Mouse (Mus musculus) cerebellum, adult 9-10 months (tissue): ENCODE data around the gene Furin.
"Not testable (repeated sequence)": the region's sequence is repeated elsewhere in the genome, so short reads cannot be mapped to it uniquely, and the experiment has no call there.

Experiments used
- DNase-seq: peaks from one replicate; pipeline ENCODE4 v3.0.0; 2022

Gene Furin

DNA sequence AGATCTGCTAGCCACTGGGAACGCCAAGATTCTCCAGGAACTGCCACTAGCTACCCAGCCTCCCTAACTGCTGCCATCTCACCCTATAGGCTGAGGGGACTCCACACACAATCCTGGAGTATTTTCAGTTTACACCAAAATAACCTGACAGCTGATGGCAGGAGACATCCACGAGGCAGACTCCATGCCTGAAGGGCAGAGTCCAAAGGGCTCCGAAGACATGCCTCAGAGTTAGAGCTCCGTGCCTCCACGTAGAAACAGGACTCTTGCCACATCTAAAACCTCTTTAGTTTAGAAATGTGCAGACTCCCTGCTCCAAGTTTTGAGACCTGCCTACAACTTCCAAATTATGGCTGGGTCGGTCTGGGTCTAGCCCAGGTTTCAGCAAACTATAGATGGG, 4.7 kb downstream of the Furin start:
- DNase-seq, result no peak

GRCm38 (mm10) chr7:80400099-80400498, 5.1 kb downstream of the Furin start:
- DNase-seq, result peak; percentile 84

DNA sequence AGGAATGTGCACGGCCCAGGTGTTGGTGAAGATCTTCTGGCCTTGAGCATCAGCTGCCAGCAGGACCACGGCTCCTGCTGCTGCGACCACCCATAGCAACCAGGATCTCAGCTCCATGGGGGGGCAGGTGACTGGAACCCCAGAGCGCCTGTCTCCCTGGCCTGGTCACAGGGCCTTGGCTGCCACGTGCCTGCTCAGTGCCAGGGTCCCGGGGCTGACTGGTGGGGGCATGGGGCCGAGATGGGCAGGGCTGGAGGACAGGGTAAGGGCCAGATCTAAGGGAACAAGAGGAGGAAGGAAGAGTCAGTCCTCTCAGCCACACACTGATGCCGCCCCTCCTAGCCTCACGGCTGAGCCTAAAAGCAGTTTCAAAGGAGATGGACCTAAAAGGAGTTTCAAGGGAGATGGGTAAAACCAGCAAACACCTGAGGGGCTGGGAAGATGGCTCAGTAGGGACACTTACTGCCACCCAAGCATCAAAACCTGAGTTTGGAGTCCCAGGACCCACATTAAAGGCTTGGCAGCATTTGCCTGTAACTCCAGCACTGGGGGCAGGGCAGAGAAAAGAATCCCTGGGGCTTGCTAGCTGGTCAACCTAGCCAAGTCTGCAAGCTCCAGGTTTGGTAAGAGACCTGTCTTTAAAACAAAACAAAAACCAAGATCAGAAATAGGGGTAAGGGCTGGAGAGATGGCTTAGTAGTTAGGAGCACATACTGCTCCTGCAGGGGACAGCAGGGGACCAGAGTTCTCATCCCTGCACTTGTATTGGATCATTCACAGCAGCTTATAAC, 6.4 kb downstream of the Furin start:
- no peak for DNase-seq

GRCm38 (mm10) chr7:80397986-80398385, 7.2 kb downstream of the Furin start:
- no peak for DNase-seq

DNA sequence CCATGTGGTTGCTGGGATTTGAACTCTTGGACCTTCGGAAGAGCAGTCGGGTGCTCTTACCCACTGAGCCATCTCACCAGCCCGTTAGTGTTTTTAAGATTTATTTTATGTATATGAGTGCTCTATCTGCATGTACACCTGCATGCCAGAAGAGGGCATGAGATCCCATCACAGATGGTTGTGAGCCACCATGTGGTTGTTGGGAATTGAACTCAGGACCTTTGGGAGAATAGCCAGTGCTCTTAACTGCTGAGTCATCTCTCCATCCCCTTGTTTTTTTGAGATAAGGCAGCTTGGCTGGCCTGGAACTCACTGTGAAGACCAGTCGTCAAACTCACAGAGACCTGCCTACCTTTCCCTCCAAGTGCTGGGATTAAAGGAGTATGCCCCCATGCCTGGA, 8.8 kb downstream of the Furin start:
- not testable (repeated sequence) for DNase-seq

DNA sequence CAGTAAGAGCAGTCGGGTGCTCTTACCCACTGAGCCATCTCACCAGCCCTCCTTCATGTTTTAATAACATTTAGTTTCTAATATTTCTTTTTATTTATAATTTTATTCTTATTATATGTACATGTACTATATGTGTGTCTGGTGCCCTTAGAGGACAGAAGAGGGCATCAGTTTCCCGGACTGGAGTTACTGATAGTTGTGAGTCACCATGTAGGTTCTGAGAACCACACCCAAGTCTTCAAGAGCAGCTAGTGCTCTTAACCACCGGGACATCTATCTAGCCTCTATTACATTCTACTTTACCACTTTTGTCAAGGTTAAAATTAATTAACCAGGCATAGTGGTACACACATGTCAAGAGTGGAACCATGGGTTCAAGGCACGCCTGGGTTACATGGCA, 10.6 kb downstream of the Furin start:
- no peak for DNase-seq

DNA sequence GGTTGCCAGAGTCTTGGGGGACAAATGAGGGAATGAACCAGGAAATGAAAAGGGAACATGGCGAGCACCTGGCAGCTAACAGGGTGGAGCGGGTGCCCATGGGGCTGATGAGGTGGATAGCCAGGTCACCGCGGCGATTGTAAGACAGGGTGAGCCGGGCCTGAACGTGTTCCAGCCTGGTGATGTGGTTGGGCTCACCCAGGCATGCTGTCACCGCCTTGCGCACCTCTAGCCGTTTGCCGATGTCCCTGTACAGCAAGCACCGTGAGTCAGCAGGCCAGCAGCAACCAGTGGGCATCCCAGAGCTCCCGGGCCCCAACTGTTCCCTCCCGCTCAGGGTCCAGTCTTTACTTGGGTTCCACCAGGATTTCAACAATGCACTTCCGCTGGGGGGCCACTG, 13.1 kb downstream of the Furin start:
- no peak for DNase-seq

GRCm38 (mm10) chr7:80387633-80388543, 17.3 kb downstream of the Furin start, which contains the start of gene Fes:
Gene Fes, minus strand, starts transcription at chr7:80387946.
- no peak for DNase-seq

- no peak for DNase-seq
These were observed 18.1 kb downstream of the Furin start for GRCm38 (mm10) chr7:80387033-80387632.

- DNase-seq, result peak; percentile 89
These were observed 18.9 kb downstream of the Furin start for GRCm38 (mm10) chr7:80386235-80386930.

GRCm38 (mm10) chr7:80382919-80383318, 22.3 kb downstream of the Furin start:
- no peak for DNase-seq

DNA sequence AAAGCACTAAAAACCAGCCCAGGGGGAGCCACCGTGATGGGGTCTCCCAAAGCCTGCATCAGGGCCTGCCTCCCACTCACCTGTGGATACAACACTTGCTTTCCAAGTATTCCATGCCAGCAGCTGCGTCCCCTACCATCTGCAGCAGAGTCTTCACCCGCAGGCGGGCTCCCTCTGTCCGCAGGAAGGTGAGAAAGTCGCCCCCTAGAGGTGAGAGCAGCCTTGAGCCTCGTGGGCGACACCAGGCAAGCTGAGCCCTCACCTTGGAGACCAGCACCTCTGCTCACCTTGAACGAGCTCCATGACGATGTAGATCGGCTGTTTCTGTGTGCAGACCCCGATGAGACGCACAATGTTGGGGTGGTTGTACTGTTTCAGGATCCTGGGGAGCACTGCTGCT, 25.7 kb downstream of the Furin start:
- DNase-seq, result peak; percentile 51

- DNase-seq, result peak; percentile 90
These were observed 27.8 kb downstream of the Furin start for GRCm38 (mm10) chr7:80377471-80377870.

- no peak for DNase-seq
These were observed 29.0 kb downstream of the Furin start for GRCm38 (mm10) chr7:80376192-80376591.

- no peak for DNase-seq
These were observed 29.7 kb downstream of the Furin start for GRCm38 (mm10) chr7:80375376-80376039.

DNA sequence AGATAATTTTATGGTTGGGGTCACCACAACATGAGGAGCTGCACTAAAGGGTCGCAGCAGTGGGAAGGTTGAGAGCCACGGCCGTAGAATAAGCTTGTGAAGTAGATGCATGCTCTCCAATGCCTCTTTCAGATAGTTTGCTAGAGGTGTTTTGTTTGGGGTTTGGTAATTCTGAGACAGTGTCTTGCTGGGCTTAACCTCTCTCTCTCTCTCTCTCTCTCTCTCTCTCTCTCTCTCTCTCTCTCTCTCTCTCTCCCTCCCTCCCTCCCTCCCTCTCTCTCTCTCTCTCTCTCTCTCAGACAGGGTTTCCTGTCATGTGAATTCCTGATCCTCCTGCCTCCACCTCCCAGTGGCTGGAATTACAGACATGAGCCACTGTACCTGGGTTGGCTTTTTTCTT, 30.5 kb downstream of the Furin start:
- no peak for DNase-seq

- DNase-seq, result no peak
These were observed 31.0 kb downstream of the Furin start for GRCm38 (mm10) chr7:80374280-80374679.

DNA sequence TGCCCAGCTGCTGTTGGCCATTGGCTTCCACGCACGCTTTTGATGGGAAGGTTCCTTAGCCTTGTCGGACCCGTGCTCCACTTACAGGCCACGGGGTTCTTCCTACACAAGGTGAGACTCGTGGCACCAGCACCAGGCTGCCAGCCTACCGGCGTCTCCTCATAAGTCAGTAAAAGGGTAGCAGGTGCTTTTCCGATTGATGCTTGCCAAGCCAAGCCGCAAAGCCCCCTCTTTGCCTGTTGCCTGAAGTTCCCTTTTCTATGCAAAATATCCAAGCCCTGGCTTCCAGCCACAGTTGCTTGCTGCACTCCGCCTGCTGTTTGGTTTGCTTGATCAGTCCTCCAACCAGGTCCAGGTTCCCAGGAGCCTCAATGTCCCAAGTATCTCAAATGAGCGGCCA, 31.4 kb downstream of the Furin start:
- DNase-seq, result no peak

GRCm38 (mm10) chr7:80373352-80373751, 31.9 kb downstream of the Furin start:
- no peak for DNase-seq

DNA sequence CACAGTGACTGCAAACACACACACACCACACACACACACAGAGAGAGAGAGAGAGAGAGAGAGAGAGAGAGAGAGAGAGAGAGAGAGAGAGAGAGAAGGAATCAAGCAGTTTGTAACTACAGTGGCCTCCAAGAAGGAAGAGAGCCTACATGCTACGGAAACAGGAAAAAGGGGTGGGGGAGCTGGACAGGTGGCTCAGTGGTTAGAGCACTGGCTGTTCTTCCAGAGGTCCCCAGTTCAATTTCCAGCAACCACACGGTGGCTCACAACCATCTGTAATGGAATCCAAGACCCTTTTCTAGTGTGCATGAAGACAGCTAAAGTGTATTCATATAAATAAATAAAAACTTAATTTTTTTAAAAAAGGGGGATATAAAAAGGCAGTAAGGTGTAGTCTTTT, 32.6 kb downstream of the Furin start:
- DNase-seq, result peak; percentile 56

GRCm38 (mm10) chr7:80372166-80372565, 33.1 kb downstream of the Furin start:
- DNase-seq, result no peak

DNA sequence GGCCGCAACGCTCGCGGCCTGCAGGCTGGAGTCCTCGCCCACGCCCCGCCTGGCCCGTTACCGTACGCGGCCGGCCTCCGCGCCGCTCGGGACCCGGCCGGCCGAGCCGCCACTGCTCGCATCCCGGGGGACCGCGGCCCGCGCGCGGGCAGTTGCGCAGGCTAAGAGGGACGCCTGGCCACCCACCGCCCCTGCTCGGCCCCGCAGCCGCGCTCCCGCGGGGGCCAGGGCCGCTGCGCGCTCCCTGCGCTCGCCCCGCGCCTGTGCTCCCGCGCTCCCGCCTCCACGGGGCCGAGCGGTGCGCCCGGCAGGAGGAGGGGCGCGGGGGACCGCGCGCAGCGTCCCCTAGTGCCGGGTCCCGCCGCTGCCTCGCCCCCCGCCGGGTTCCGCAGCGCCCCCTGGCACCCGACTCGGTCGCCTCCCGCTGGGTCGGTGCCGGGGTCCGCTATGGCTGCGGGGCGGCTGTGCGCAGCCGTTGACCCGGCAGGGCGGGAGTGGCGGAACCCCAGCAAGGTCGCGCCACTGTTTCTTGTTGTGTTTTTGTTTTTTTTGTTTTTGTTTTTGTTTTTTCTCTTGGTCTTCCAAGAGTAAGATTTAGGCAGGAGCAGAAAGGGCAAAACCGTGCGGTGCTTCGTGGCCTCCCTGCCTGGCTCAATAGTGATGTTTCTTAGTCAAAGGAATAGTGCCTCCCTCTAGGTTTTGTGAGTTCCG, 34.0 kb downstream of the Furin start, which contains the start of gene Man2a2:
TSS of gene Man2a2 (minus strand) at position 335 of the 711 bp plus-strand sequence.
- peak; percentile 69 for DNase-seq
